Mouse (Mus musculus) layer of hippocampus, postnatal 14 days (tissue): ENCODE data around the gene Gm21885. TPM values are rescaled to one million over a fixed set of nuclear protein-coding genes. Genes with fewer than 3 reads are reported as not detected.

Experiments used
- DNase-seq, 2 experiments: peaks; one replicate each; pipeline ENCODE4 v3.0.0; 2021 to 2022; ENCODE audit warnings: low spot score in 2 of 2, mixed read lengths in 1 of 2
- total RNA-seq, 2 experiments: library from RNA; stranded (reverse); gene quantifications; 2 replicates each; pipeline ENCODE4 v1.2.3; 2021

Gene Gm21885
- total RNA-seq, 2 experiments from 2014 or later: not detected

- no peak for DNase-seq
These were observed 35.3 kb downstream of the Gm21885 start for GRCm38 (mm10) chr11:94317014-94317413.

DNA sequence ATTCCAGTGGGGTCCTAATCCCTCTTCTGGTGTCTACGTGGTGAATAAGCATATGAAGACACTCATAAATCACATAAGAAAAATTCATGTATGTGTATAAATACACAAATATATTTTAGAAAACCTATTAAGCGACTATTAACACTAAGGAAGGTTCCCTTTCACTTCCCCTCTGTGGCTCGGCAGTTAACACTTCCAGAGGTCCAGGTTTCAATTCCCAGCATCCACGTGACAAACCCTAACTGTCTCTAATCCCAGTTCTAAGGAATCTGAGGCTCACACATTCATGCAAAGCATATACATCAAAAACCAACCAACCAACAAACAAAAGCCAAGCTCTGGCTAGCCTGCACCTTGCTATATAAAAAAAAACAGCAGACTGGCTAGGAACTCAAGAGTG, 35.8 kb downstream of the Gm21885 start:
- no peak for DNase-seq

- no peak for DNase-seq
These were observed 36.4 kb downstream of the Gm21885 start for GRCm38 (mm10) chr11:94318056-94318455.

DNA sequence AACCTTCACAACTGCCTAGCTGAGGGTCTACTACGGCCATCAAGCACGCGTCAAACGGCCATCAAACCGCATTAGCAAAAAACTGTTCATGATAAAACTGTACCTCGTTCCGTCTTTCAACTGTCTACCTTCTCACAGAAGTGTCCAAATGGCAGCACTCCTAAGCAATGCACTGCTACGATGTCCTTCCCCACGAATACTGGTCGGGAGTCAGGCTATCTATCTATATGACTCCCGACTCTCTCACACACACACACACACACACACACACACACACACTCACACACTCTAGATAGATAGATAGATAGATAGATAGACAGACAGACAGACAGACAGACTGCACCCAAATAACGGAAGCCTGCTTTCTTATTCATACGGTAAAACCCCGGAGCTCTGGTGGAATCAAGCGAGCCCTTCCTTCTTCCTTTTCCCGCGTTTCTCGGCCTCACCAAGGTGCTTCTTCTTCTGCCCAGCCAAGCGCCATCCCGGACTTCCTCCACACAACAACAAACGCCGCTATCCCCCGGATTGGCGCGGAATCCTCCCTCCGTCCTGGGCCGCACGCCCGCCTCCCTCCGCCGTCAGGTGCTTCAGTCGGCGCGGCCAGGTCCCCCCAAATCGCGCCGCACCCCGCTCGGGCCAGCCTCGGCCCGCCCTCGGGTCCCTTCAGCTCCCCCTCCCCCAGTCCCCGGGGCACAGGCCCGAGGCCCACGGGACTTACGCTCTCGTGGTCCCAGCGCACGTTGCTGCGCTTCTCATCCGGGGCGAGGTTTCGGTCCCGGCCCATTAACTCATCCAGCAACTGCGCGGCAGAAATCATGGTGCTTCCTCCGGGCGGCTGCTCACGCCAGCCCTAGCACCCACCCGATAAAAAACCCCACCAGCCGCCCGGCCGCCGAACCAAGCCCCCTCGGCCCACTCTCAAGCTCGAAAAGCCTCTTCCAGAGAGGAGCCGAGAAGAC, 39.6 kb downstream of the Gm21885 start:
- no peak for DNase-seq

- peak; percentile 95 to 96 for DNase-seq
These were observed 40.3 kb downstream of the Gm21885 start, which contains the start of gene Luc7l3 for GRCm38 (mm10) chr11:94321931-94322400. Gene Luc7l3, minus strand, starts transcription at chr11:94321988.

DNA sequence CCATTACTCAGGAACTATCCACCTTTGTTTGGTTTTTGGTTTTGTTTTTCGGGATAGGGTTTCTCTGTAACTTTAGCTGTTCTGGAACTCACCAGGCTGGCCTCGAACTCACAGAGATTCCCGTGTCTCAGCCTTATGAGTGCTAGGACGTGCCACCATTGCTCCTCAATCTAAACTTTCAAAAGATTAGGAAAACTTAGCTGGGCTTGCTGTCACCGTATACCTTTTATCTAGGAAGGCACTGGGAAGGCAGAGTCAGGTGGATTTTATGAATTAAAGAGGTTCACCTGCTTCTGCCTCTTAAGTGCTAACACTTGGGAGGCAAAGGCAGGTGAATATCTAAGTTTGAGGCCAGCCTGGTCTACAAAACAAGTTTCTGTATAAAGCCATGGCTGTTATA, 41.0 kb downstream of the Gm21885 start:
- no peak for DNase-seq

DNA sequence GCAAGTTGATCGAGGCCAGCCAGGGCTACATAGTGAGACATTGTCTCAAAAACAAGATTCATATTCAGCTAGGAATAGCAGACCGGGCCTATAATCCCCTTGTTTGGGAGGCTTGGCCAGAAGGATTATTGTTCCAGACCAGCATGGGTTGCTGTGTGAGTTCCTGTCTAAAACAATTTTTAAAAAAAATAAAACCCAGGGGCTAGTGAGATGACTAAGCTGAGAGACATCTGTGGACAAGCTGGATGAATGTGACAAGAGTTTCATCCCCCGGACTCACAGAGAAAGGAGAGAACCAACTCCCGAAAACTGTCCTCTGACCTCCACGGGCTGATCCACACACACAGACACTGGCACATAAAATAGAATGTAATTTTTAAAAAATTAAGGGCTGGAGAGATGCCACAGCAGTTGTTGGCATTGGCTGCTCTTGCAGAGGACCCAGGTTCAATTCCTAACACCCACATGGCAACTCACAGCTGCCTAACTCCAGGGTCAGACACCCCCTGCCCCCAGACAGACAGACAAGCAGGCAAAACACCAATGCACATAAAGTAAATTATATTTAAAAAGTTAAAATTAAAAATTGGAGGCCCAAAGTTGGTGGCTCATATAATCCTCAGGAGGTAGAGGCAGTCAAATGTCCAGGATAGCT, 41.7 kb downstream of the Gm21885 start:
- DNase-seq: no peak

DNA sequence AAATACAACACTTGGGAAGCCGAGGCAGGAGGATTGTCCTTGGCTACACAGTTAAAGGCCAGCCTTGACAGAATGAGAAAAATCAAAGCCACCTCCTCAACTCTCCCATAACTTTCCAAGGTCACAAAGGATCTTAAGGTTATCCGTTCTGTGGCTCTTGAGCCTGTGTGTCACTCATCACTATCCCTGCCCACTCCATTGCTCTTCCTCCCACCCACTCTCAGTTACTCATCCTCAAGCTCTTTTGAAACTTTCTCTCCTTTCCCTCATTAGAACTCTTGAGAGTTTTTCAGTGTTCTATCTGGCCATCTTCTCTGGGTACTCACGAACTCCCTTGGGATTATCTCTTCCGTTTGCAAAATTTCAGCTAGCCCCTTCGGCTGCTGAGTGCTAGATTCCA, 42.9 kb downstream of the Gm21885 start:
- no peak for DNase-seq

- no peak for DNase-seq
These were observed 45.3 kb downstream of the Gm21885 start for GRCm38 (mm10) chr11:94326961-94327411.

DNA sequence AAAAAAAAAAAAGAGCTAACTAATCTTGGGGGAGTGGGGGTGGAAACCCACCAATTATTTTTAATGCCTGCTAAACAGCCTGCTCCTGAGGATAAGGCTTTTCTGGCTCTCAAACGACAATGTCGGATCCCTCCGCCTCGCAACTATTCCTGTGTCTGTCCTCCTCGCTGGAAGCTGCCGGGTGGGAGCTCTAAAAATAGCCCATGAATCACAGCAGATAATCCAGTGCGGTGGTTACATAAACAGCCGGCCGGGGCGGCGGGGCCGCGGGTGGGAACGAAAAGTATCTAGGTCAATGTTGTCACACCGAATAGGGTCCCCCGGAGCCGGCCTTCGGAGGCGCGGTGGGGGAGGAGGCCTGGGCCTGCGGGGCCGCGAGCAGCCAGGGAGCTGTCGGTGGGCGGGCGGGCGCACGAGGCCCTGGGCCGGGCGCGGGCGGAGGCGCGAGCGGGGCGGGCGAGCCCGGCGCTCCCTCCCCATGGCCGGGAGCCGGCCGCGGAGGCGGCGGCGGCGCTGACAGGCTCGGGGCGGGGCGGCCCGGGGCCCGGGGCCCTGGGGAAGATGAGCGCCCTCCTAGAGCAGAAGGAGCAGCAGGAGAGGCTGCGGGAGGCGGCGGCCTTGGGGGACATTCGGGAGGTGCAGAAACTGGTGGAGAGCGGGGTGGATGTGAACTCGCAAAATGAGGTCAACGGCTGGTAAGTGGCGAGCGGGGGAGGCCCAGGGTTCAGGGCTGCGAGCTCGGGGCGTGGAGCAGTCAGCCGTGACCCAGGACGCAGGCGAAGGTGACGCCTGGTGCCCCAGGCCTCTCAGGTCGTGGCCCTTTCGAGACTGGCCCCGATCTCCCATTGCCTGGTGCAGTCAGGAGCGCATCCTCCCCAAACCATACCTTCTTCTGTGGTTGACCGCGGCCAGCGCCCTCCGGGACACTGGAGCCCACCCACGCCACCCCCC, 46.3 kb downstream of the Gm21885 start, which contains the start of gene Ankrd40:
Ankrd40 (plus strand) TSS at position 309 of the 951 bp plus-strand sequence.
- DNase-seq: peak; percentile 96 to 97

GRCm38 (mm10) chr11:94328644-94329025, 47.0 kb downstream of the Gm21885 start:
- peak in 1 of 2 experiments; percentile 67 for DNase-seq

- DNase-seq: peak; percentile 59 to 84
These were observed 47.7 kb downstream of the Gm21885 start for GRCm38 (mm10) chr11:94329270-94329891.

DNA sequence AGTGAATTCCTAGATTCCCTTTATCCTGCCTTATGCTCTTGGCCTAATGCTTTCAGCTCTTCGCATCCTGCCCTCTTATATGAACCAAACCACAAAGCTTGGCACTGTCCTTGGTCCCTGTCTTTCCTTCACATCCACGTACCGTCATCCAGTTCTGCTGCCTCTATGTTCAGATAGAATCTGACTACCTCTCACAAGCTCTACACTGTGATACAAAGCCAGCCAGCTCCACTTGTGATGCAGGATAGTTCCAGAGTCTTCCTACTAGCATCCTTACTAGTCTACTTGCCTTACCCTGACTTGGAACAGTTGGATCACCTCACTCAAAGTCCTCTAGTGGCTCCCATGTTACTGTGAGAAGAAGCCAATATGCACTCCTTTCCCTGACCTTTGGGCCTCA, 48.5 kb downstream of the Gm21885 start:
- DNase-seq: no peak

DNA sequence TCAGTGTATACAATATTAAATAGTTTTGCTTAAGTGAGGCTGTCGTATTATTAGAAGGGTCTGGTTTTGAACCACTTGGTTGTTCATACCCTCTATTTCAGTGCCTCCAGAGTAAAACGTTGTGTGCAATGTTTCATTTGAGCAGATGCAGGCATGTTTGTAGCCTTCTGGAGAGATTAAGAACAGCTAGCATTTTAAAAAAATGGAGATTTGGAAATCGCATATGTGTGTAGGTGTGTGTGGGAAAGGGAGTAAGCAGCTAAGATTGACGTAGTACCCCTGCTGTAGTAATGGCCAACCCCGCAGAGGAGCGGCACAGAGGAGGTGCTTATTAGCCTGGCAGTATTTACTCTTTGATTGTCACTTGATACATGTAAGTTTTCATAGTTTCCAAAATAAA, 51.1 kb downstream of the Gm21885 start:
- peak in 1 of 2 experiments; percentile 63 for DNase-seq

- no peak for DNase-seq
These were observed 52.8 kb downstream of the Gm21885 start for GRCm38 (mm10) chr11:94334386-94334968.

Other genes with a start within 250 kb of the Gm21885 start
- gene Tob1, start 70.4 kb upstream of the Gm21885 start, total RNA-seq: 10 to 100 TPM; 32.3 to 32.4 TPM
- gene Wfikkn2, start 35.9 kb upstream of the Gm21885 start, total RNA-seq: 1 to 10 TPM; 1.4 to 5.1 TPM
- 100 to 1,000 TPM; 119 to 127 TPM for gene Luc7l3, start 40.1 kb downstream of the Gm21885 start, total RNA-seq
- 100 to 1,000 TPM in 1 of 2 experiments, 10 to 100 TPM in 1; 99.2 to 104 TPM for gene Ankrd40, start 46.1 kb downstream of the Gm21885 start, total RNA-seq
- 1 to 10 TPM; 1.8 to 3.8 TPM for gene Abcc3, start 111.1 kb downstream of the Gm21885 start, total RNA-seq
- 10 to 100 TPM; 74.7 to 92.9 TPM for gene Cacna1g, start 192.3 kb downstream of the Gm21885 start, total RNA-seq
- under 1 TPM; 0.35 to 0.43 TPM for gene Spata20, start 204.3 kb downstream of the Gm21885 start, total RNA-seq
- 1 to 10 TPM; 3.9 to 5.7 TPM for gene Epn3, start 218.1 kb downstream of the Gm21885 start, total RNA-seq
- 1 to 10 TPM; 1.6 to 5.6 TPM for gene Mycbpap, start 239.9 kb downstream of the Gm21885 start, total RNA-seq